Mouse (Mus musculus): ENCODE results near the gene L2hgdh. TPM values are rescaled to one million over a fixed set of nuclear protein-coding genes. Genes with fewer than 3 reads are reported as not detected.

The L2hgdh gene
- polyA plus RNA-seq, 1 experiment from 2014 or later = 19.6 TPM

DNA sequence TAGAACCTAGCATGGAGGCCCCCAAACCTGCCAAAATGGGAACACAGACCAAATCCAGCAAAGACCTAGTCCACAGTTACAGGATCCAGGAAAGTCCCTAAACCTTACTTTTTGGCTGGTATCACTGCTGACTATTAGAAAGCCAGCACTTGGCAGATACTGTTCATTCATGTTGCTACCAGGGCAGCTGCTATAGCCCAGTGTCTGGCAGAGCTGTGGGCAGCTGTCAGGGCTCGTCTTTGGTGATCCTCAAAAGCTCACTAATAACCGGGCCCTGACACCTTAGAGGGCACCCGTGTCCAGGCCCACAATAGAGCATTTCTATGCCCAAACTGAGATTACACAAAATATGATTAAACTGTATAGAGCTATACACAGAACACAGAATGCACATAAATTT, 1.8 kb downstream of the L2hgdh start:
- Histone ChIP-seq H3K4me1 (ENCODE audit: control insufficient read depth, insufficient read depth, low read length) (0 out of 2 replicates have a peak, but pooled peaks cover 5% of the 10 kb centered on the region), H3K9me3 (ENCODE audit: control insufficient read depth, low read length) (no peaks in the 10 kb centered on the region; the same call in 1 of the 2 replicates), H3K27ac (replicated peaks; ENCODE audit: low read depth, low read length) (no peak overlapping the region), H3K27me3 (ENCODE audit: control insufficient read depth, insufficient read depth, low read length) (no peaks in the 10 kb centered on the region), H3K36me3 (ENCODE audit: control insufficient read depth, insufficient read depth, low read length) (peaks cover 10% of the 10 kb centered on the region), H3K4me3 (ENCODE audit: low read depth, low read length) (no peak overlapping the region), H3K9ac (ENCODE audit: low read length) (no peak overlapping the region), H3K4me2 (ENCODE audit: low read depth, severe bottlenecking) (no peak overlapping the region)
- WGBS = 90% methylated on average over 3 of the region's 3 CpGs
- ATAC-seq (ENCODE audit: insufficient number of reproducible peaks, low FRiP score, low TSS enrichment, low read depth) = no peak
- DNase-seq (ENCODE audit: low spot score) = no peak

DNA sequence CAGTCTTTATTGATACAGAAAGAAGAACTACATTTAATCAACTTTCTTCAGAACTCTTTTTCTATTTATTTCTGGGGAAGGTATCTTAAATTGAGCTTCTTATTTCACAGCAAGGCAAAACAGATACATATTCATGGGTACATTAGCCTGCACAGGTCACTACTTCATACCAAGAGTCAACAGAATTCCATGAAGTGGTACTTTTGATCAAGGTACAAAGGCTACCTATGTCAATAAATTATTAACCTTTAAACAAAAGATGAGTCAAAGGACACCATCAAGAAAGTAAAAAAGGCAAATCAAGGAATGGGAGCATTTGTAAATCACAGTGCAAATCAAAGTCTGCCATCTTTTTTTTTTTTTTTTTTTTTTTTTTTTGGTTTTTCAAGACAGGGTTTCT, 11.0 kb downstream of the L2hgdh start:
- Histone ChIP-seq H3K4me2 (ENCODE audit: low read depth, severe bottlenecking) (no peak overlapping the region), H3K4me1 (ENCODE audit: control insufficient read depth, insufficient read depth, low read length) (no peaks in the 10 kb centered on the region), H3K27ac (replicated peaks; ENCODE audit: low read depth, low read length) (no peak overlapping the region), H3K9me3 (ENCODE audit: control insufficient read depth, low read length) (no peaks in the 10 kb centered on the region), H3K9ac (ENCODE audit: low read length) (no peak overlapping the region), H3K27me3 (ENCODE audit: control insufficient read depth, insufficient read depth, low read length) (no peaks in the 10 kb centered on the region), H3K4me3 (ENCODE audit: low read depth, low read length) (no peak overlapping the region), H3K36me3 (ENCODE audit: control insufficient read depth, insufficient read depth, low read length) (peaks cover 6% of the 10 kb centered on the region)
- no peak for DNase-seq (ENCODE audit: low spot score)
- ATAC-seq (ENCODE audit: insufficient number of reproducible peaks, low FRiP score, low TSS enrichment, low read depth) = no peak

GRCm38 (mm10) chr12:69704799-69705458, 19.7 kb downstream of the L2hgdh start:
- no peak overlapping the region for H3K27ac ChIP-seq (replicated peaks; ENCODE audit: low read depth, low read length)
- no peaks in the 10 kb centered on the region for H3K27me3 ChIP-seq (ENCODE audit: control insufficient read depth, insufficient read depth, low read length)
- H3K4me2 ChIP-seq (ENCODE audit: low read depth, severe bottlenecking) = no peak overlapping the region
- WGBS = 90% methylated on average over 11 of the region's 11 CpGs
- H3K4me3 ChIP-seq (ENCODE audit: low read depth, low read length) = no peak overlapping the region
- H3K9me3 ChIP-seq (ENCODE audit: control insufficient read depth, low read length) = no peaks in the 10 kb centered on the region
- H3K36me3 ChIP-seq (ENCODE audit: control insufficient read depth, insufficient read depth, low read length) = no peaks in the 10 kb centered on the region
- H3K9ac ChIP-seq (ENCODE audit: low read length) = no peak overlapping the region
- no peak for DNase-seq (ENCODE audit: low spot score)
- no peak for ATAC-seq (ENCODE audit: insufficient number of reproducible peaks, low FRiP score, low TSS enrichment, low read depth)
- no peaks in the 10 kb centered on the region for H3K4me1 ChIP-seq (ENCODE audit: control insufficient read depth, insufficient read depth, low read length)

DNA sequence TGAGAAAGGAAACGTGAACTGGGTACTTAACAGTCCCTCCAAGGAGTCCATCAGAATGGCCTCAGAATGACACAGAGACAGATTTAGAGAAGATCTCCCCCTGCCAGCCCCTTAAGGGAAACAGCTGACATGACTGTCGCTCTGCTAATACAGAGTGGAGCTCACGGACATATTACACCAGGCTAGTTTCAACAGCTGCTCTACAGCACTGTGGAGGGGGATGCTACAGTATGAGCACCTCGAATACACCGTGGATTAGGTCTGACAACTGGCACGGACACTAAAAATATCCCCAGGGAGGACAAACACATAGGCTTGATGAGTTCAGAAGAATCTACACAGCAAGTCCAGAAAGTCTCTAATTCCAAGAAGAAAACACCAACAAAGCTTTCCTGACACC, 26.3 kb downstream of the L2hgdh start:
- Histone ChIP-seq H3K4me1 (ENCODE audit: control insufficient read depth, insufficient read depth, low read length) (no peaks in the 10 kb centered on the region), H3K4me2 (ENCODE audit: low read depth, severe bottlenecking) (no peak overlapping the region), H3K9me3 (ENCODE audit: control insufficient read depth, low read length) (no peaks in the 10 kb centered on the region), H3K27me3 (ENCODE audit: control insufficient read depth, insufficient read depth, low read length) (no peaks in the 10 kb centered on the region), H3K4me3 (ENCODE audit: low read depth, low read length) (no peak overlapping the region), H3K9ac (ENCODE audit: low read length) (no peak overlapping the region), H3K36me3 (ENCODE audit: control insufficient read depth, insufficient read depth, low read length) (peaks cover 2% of the 10 kb centered on the region; the same call in 1 of the 2 replicates), H3K27ac (replicated peaks; ENCODE audit: low read depth, low read length) (no peak overlapping the region)
- ATAC-seq (ENCODE audit: insufficient number of reproducible peaks, low FRiP score, low TSS enrichment, low read depth) (no peak), DNase-seq (ENCODE audit: low spot score) (no peak)
- 91% methylated on average over 6 of the region's 6 CpGs for WGBS

GRCm38 (mm10) chr12:69696746-69697145, 27.9 kb downstream of the L2hgdh start:
- Histone ChIP-seq H3K27ac (replicated peaks; ENCODE audit: low read depth, low read length) (no peak overlapping the region), H3K9ac (ENCODE audit: low read length) (no peak overlapping the region), H3K9me3 (ENCODE audit: control insufficient read depth, low read length) (no peaks in the 10 kb centered on the region), H3K4me3 (ENCODE audit: low read depth, low read length) (no peak overlapping the region), H3K4me2 (ENCODE audit: low read depth, severe bottlenecking) (no peak overlapping the region), H3K4me1 (ENCODE audit: control insufficient read depth, insufficient read depth, low read length) (no peaks in the 10 kb centered on the region), H3K27me3 (ENCODE audit: control insufficient read depth, insufficient read depth, low read length) (no peaks in the 10 kb centered on the region), H3K36me3 (ENCODE audit: control insufficient read depth, insufficient read depth, low read length) (peaks cover 2% of the 10 kb centered on the region; the same call in 1 of the 2 replicates)
- WGBS = 76% methylated on average over 5 of the region's 5 CpGs
- no peak for ATAC-seq (ENCODE audit: insufficient number of reproducible peaks, low FRiP score, low TSS enrichment, low read depth)
- peak; percentile 34 for DNase-seq (ENCODE audit: low spot score)

DNA sequence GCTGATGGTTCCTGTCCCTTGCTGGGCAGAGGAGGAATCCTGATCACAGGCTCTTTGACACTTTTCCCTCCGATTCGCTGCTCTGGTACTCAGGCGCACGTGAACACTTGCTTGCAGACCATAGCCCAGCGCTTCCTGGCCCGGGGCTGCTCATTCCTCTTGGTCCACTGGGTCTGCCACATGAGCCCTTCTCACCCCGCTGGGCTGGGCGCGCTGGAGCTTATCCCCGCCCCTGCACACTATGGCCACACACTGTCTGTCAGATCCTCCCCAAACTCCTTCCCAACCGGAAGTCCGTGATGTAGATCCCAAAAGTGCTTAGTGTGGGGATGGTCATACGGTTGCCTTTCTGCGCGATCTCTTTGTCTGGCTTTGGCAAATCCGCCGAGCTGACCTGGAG, 31.2 kb downstream of the L2hgdh start:
- DNase-seq (ENCODE audit: low spot score) (no peak), ATAC-seq (ENCODE audit: insufficient number of reproducible peaks, low FRiP score, low TSS enrichment, low read depth) (no peak)
- Histone ChIP-seq H3K27ac (replicated peaks; ENCODE audit: low read depth, low read length) (no peak overlapping the region), H3K4me1 (ENCODE audit: control insufficient read depth, insufficient read depth, low read length) (no peaks in the 10 kb centered on the region), H3K9me3 (ENCODE audit: control insufficient read depth, low read length) (no peaks in the 10 kb centered on the region; the same call in 1 of the 2 replicates), H3K36me3 (ENCODE audit: control insufficient read depth, insufficient read depth, low read length) (peaks cover 2% of the 10 kb centered on the region; the same call in 1 of the 2 replicates), H3K9ac (ENCODE audit: low read length) (no peak overlapping the region), H3K27me3 (ENCODE audit: control insufficient read depth, insufficient read depth, low read length) (no peaks in the 10 kb centered on the region), H3K4me3 (ENCODE audit: low read depth, low read length) (no peak overlapping the region), H3K4me2 (ENCODE audit: low read depth, severe bottlenecking) (no peak overlapping the region)
- WGBS = 79% methylated on average over 17 of the region's 17 CpGs

DNA sequence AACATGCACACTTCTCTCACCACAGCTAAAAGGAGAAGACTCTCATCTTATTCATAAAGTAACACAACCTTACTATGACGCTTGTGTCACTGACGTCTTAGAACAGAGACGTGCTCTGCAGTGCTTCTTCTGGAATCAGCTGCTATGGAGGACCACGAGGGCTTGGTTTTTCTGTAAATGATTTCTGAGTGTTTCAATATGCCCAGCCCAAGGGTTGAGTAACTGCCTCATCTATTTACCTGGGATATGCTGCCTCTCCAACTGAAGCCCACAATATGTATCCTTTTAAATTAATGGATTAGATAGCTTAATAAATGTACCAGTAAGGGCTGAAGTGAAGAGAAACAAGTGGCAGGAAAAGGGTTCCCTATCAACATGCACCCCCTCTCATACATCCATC, 34.0 kb downstream of the L2hgdh start:
- Histone ChIP-seq H3K4me2 (ENCODE audit: low read depth, severe bottlenecking) (no peak overlapping the region), H3K4me1 (ENCODE audit: control insufficient read depth, insufficient read depth, low read length) (no peaks in the 10 kb centered on the region), H3K27me3 (ENCODE audit: control insufficient read depth, insufficient read depth, low read length) (no peaks in the 10 kb centered on the region), H3K9me3 (ENCODE audit: control insufficient read depth, low read length) (no peaks in the 10 kb centered on the region; the same call in 1 of the 2 replicates), H3K9ac (ENCODE audit: low read length) (no peak overlapping the region), H3K36me3 (ENCODE audit: control insufficient read depth, insufficient read depth, low read length) (peaks cover 2% of the 10 kb centered on the region; the same call in 1 of the 2 replicates), H3K27ac (replicated peaks; ENCODE audit: low read depth, low read length) (no peak overlapping the region), H3K4me3 (ENCODE audit: low read depth, low read length) (no peak overlapping the region)
- ATAC-seq (ENCODE audit: insufficient number of reproducible peaks, low FRiP score, low TSS enrichment, low read depth) (no peak), DNase-seq (ENCODE audit: low spot score) (no peak)
- WGBS = 93% methylated on average over 4 of the region's 4 CpGs

DNA sequence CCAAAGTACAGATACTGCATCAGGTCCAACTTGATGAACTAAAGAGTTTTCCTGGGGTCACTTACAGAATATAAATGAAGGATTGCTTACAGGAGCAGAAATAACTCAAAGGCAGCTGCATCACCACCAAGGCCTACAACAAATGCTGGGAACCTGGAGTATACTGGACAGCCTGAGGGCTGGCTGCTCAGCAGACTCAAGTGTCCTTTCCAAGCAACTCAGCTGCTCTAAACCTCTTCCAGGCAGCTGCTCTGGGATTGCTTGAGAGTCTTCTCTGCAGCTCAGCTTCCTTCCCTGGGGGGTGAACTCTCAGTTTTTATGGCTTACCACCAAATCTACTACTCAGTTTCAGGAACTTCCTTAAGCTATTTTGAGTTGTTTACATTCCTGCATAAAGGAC, 35.6 kb downstream of the L2hgdh start:
- Histone ChIP-seq H3K36me3 (ENCODE audit: control insufficient read depth, insufficient read depth, low read length) (no peaks in the 10 kb centered on the region; the same call in 1 of the 2 replicates), H3K9me3 (ENCODE audit: control insufficient read depth, low read length) (no peaks in the 10 kb centered on the region; the same call in 1 of the 2 replicates), H3K4me1 (ENCODE audit: control insufficient read depth, insufficient read depth, low read length) (no peaks in the 10 kb centered on the region), H3K4me2 (ENCODE audit: low read depth, severe bottlenecking) (no peak overlapping the region), H3K27ac (replicated peaks; ENCODE audit: low read depth, low read length) (no peak overlapping the region), H3K27me3 (ENCODE audit: control insufficient read depth, insufficient read depth, low read length) (no peaks in the 10 kb centered on the region), H3K9ac (ENCODE audit: low read length) (no peak overlapping the region), H3K4me3 (ENCODE audit: low read depth, low read length) (no peak overlapping the region)
- no peak for DNase-seq (ENCODE audit: low spot score)
- ATAC-seq (ENCODE audit: insufficient number of reproducible peaks, low FRiP score, low TSS enrichment, low read depth) = no peak

GRCm38 (mm10) chr12:69688368-69688767, 36.3 kb downstream of the L2hgdh start:
- Histone ChIP-seq H3K4me3 (ENCODE audit: low read depth, low read length) (no peak overlapping the region), H3K4me2 (ENCODE audit: low read depth, severe bottlenecking) (no peak overlapping the region), H3K4me1 (ENCODE audit: control insufficient read depth, insufficient read depth, low read length) (no peaks in the 10 kb centered on the region), H3K9me3 (ENCODE audit: control insufficient read depth, low read length) (no peaks in the 10 kb centered on the region; the same call in 1 of the 2 replicates), H3K27me3 (ENCODE audit: control insufficient read depth, insufficient read depth, low read length) (no peaks in the 10 kb centered on the region), H3K36me3 (ENCODE audit: control insufficient read depth, insufficient read depth, low read length) (no peaks in the 10 kb centered on the region; the same call in 1 of the 2 replicates), H3K9ac (ENCODE audit: low read length) (no peak overlapping the region), H3K27ac (replicated peaks; ENCODE audit: low read depth, low read length) (no peak overlapping the region)
- DNase-seq (ENCODE audit: low spot score) = no peak
- WGBS = 88% methylated on average over 2 of the region's 2 CpGs
- ATAC-seq (ENCODE audit: insufficient number of reproducible peaks, low FRiP score, low TSS enrichment, low read depth) = no peak
